Mouse (Mus musculus): Measurements from ENCODE around the gene Alox15. TPM values are rescaled to one million over a fixed set of nuclear protein-coding genes. Genes with fewer than 3 reads are reported as not detected.

Gene Alox15
- total and polyA plus RNA-seq, 3 experiments = not detected

DNA sequence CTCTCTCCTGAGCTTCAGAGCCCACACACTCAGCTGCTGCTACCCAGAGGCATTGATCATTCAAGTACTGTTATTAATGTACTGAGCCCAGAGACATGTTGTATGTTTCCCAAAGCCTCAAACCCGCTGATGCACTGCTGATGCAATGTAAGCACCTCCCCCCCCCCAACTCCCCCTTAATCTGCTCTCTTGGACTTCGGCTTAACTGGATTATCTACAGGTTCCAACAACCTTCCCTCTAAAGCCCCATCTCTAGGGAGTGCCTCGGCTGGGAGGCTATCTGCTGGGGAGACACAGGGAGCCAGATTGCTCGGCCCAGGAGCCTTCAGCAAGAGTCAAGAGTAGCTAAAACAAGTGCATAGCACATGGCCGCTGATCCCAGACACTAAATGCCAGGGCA, 35.6 kb upstream of the Alox15 start (continued):
- no peak for TF ChIP-seq POLR2AphosphoS2 (IDR thresholded peaks at IDR 0.05; ENCODE audit: low read depth, low read length)
- TF ChIP-seq CTCF (conservative IDR thresholded peaks at IDR 0.05 in 1 of 2, IDR thresholded peaks at IDR 0.05 in 1 of 2; ENCODE audit: low read depth in 2 of 2, low read length in 2 of 2) = no peak
- TF ChIP-seq ZC3H11A (IDR thresholded peaks at IDR 0.05; ENCODE audit: low read depth, low read length) = no peak
- TF ChIP-seq SIN3A (IDR thresholded peaks at IDR 0.05; ENCODE audit: low read length) = no peak
- no peak for TF ChIP-seq ELF1 (IDR thresholded peaks at IDR 0.05; ENCODE audit: low read depth, low read length)

DNA sequence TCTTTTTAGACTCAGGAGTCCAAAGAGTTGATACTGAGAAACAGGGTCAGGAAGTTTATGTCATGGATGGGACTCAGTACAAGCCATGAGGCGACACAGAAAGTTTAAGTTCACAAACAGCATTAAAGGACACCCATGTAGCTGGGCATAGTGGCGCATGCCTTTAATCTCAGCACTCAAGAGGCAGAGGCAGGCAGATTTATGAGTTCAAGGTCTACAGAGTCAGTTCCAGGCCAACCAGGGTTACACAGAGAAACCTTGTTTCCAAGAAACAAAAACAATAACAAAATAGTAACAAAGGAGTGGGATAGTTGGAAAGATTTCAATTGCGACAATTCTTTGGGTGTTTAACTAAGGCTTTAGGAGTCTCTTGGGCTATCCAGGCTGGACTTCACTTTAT, 32.3 kb upstream of the Alox15 start:
- Histone ChIP-seq H3K9me3 (replicated peaks; ENCODE audit: low read length) (no peaks in the 10 kb centered on the region), H3K79me2 (replicated peaks; ENCODE audit: control insufficient read depth, extremely low read depth, insufficient read depth, poor library complexity, severe bottlenecking) (no peaks in the 10 kb centered on the region), H3K27ac (ENCODE audit: insufficient read depth, low read depth) (no peak overlapping the region), H3K9ac (ENCODE audit: insufficient read depth, low read depth) (no peak overlapping the region), H3K4me2 (ENCODE audit: insufficient read depth, low read depth, poor library complexity, severe bottlenecking) (no peak overlapping the region), H3K27me3 (replicated peaks) (no peaks in the 10 kb centered on the region), H3K4me3 (replicated peaks in 1 of 3; ENCODE audit: low read depth in 2 of 3, low read length in 2 of 3, poor library complexity in 1 of 3) (no peak overlapping the region), H3K36me3 (replicated peaks in 1 of 2; ENCODE audit: control insufficient read depth in 1 of 2, insufficient read depth in 1 of 2, low read length in 1 of 2) (peaks cover 7 to 53% of the 10 kb centered on the region in 2 experiments), H3K4me1 (ENCODE audit: control insufficient read depth in 1 of 2, insufficient read depth in 2 of 2) (peaks cover 0 to 22% of the 10 kb centered on the region in 2 experiments; a peak in 2 of 4 replicates)
- in situ Hi-C loops (cut with MboI; ENCODE audit: low pct_ligation_motif_present, low pct_unique_long_range_greater_than_20kb, low sequenced_read_pairs) = no loop called here
- TF ChIP-seq NELFE (IDR thresholded peaks at IDR 0.05; ENCODE audit: low read depth, low read length) (no peak), BHLHE40 (IDR thresholded peaks at IDR 0.05; ENCODE audit: low read depth, low read length) (no peak), MEF2A (IDR thresholded peaks at IDR 0.05; ENCODE audit: borderline replicate concordance, low read depth, low read length) (no peak), E2F4 (IDR thresholded peaks at IDR 0.05; ENCODE audit: insufficient replicate concordance, low read depth, low read length) (no peak), JUND (conservative IDR thresholded peaks at IDR 0.05; ENCODE audit: low read depth, low read length) (no peak), GABPA (IDR thresholded peaks at IDR 0.05; ENCODE audit: insufficient replicate concordance, low read depth, low read length) (no peak), POLR2AphosphoS2 (IDR thresholded peaks at IDR 0.05; ENCODE audit: low read depth, low read length) (no peak), MAFK (IDR thresholded peaks at IDR 0.05; ENCODE audit: insufficient replicate concordance, low read length) (no peak), UBTF (IDR thresholded peaks at IDR 0.05; ENCODE audit: low read depth, low read length) (no peak), SMC3 (IDR thresholded peaks at IDR 0.05; ENCODE audit: low read depth, low read length) (no peak), MAX (IDR thresholded peaks at IDR 0.05; ENCODE audit: low read length) (no peak), TBP (conservative IDR thresholded peaks at IDR 0.05; ENCODE audit: low read depth, low read length) (no peak)
- DNase-seq (ENCODE audit: extremely low read depth) = no peak
- dilution Hi-C loops (cut with MboI; ENCODE audit: extremely low pct_ligation_motif_present, extremely low pct_unique_long_range_greater_than_20kb, low sequenced_read_pairs) = no loop called here

DNA sequence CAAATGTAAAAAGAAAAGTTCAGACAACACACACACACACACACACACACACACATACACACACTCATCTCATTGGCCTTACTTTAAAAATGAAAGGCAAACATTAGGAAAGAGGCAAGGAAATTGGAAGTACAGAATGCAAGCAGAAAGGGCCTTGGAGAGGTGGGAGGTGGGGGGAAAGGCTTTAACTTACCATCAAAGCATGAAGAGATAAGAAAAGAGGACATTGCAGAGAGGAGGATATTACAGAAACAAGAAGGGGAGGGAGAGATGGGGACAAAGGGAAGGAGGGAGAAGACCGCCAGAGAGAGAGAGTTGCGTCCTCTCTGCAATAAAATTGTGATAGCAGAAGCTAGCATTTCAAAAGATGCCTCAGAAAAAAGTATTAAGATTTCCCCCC, 29.5 kb upstream of the Alox15 start:
- H3K27ac ChIP-seq (ENCODE audit: insufficient read depth, low read depth) = no peak overlapping the region
- dilution Hi-C loops (cut with MboI; ENCODE audit: extremely low pct_ligation_motif_present, extremely low pct_unique_long_range_greater_than_20kb, low sequenced_read_pairs) = no loop called here

More for the DNA sequence above, 29.5 kb upstream of the Alox15 start:
- H3K79me2 ChIP-seq (replicated peaks; ENCODE audit: control insufficient read depth, extremely low read depth, insufficient read depth, poor library complexity, severe bottlenecking) = no peaks in the 10 kb centered on the region
- TF ChIP-seq MAX (IDR thresholded peaks at IDR 0.05; ENCODE audit: low read length) = no peak
- no peak for TF ChIP-seq POLR2AphosphoS2 (IDR thresholded peaks at IDR 0.05; ENCODE audit: low read depth, low read length)
- TF ChIP-seq HCFC1 (IDR thresholded peaks at IDR 0.05; ENCODE audit: low read depth, low read length) = no peak
- no peak for TF ChIP-seq ZNF384 (IDR thresholded peaks at IDR 0.05; ENCODE audit: low read depth, low read length)
- TF ChIP-seq PAX5 (IDR thresholded peaks at IDR 0.05; ENCODE audit: low read length) = no peak
- TF ChIP-seq MEF2A (IDR thresholded peaks at IDR 0.05; ENCODE audit: borderline replicate concordance, low read depth, low read length) = no peak
- TF ChIP-seq CHD2 (IDR thresholded peaks at IDR 0.05; ENCODE audit: low read length) = no peak
- TF ChIP-seq BHLHE40 (IDR thresholded peaks at IDR 0.05; ENCODE audit: low read depth, low read length) = no peak
- no peak for TF ChIP-seq POLR2A (IDR thresholded peaks at IDR 0.05; ENCODE audit: low read depth, low read length)
- no peak for TF ChIP-seq ZKSCAN1 (IDR thresholded peaks at IDR 0.05; ENCODE audit: borderline replicate concordance, low read depth, low read length)
- no peak for TF ChIP-seq RCOR1 (conservative IDR thresholded peaks at IDR 0.05; ENCODE audit: low read depth, low read length)
- TF ChIP-seq USF2 (conservative IDR thresholded peaks at IDR 0.05; ENCODE audit: low read depth, low read length) = no peak
- TF ChIP-seq ETS1 (conservative IDR thresholded peaks at IDR 0.05; ENCODE audit: low read depth, low read length) = no peak
- TF ChIP-seq EP300 (IDR thresholded peaks at IDR 0.05; ENCODE audit: low read length) = no peak
- no peak for TF ChIP-seq NRF1 (IDR thresholded peaks at IDR 0.05; ENCODE audit: low read depth, low read length)
- TF ChIP-seq KAT2A (IDR thresholded peaks at IDR 0.05; ENCODE audit: insufficient replicate concordance, low read length) = no peak
- no peak for DNase-seq (ENCODE audit: extremely low read depth)
- in situ Hi-C loops (cut with MboI; ENCODE audit: low pct_ligation_motif_present, low pct_unique_long_range_greater_than_20kb, low sequenced_read_pairs) = no loop called here
- peaks cover 0 to 22% of the 10 kb centered on the region in 2 experiments; a peak in 2 of 4 replicates for H3K4me1 ChIP-seq (ENCODE audit: control insufficient read depth in 1 of 2, insufficient read depth in 2 of 2)
- H3K27me3 ChIP-seq (replicated peaks) = no peaks in the 10 kb centered on the region
- H3K4me3 ChIP-seq (replicated peaks in 1 of 3; ENCODE audit: low read depth in 2 of 3, low read length in 2 of 3, poor library complexity in 1 of 3) = no peak overlapping the region
- H3K9ac ChIP-seq (ENCODE audit: insufficient read depth, low read depth) = no peak overlapping the region
- peaks cover 5 to 28% of the 10 kb centered on the region in 2 experiments for H3K36me3 ChIP-seq (replicated peaks in 1 of 2; ENCODE audit: control insufficient read depth in 1 of 2, insufficient read depth in 1 of 2, low read length in 1 of 2)
- H3K4me2 ChIP-seq (ENCODE audit: insufficient read depth, low read depth, poor library complexity, severe bottlenecking) = no peak overlapping the region
- no peaks in the 10 kb centered on the region for H3K9me3 ChIP-seq (replicated peaks; ENCODE audit: low read length)

Measured in CH12.LX (cell line).